Mouse (Mus musculus) Muller cell, postnatal 12 days (primary cell): Measurements from ENCODE around the gene Cox16.
"Not testable (repeated sequence)": the region's sequence is repeated elsewhere in the genome, so short reads cannot be mapped to it uniquely, and the experiment has no call there.

Source experiments
- DNase-seq: peaks from one replicate; pipeline ENCODE4 v3.0.0-alpha.2; 2015; ENCODE audit errors: inconsistent ontology term

Gene Cox16

DNA sequence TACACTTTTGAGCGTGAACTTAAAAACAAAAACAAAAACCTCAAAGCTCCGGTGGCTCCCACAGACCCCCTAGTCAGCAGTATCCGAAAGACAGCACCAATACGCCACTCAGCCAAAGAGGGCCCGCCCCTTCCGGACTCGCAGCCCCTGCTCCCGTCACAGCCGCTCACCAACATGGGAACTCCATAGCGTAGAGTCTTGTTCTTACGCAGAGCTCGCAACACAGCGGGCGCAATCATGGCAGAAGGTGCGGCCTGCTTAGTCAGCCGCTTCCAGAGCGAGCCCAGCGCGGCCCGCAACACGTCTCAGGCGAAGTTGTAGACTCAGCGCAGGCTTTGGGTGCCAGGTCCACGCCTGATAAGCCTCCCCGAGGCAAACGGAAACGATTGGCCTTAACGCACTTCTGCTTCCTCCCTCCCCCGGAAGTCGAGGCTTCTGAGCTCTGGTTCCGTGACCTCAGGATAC is at the start of gene Cox16:
Gene Cox16 (minus strand): TSS at position 401 of the 465 bp plus-strand sequence.
- peak; percentile 91 for DNase-seq

DNA sequence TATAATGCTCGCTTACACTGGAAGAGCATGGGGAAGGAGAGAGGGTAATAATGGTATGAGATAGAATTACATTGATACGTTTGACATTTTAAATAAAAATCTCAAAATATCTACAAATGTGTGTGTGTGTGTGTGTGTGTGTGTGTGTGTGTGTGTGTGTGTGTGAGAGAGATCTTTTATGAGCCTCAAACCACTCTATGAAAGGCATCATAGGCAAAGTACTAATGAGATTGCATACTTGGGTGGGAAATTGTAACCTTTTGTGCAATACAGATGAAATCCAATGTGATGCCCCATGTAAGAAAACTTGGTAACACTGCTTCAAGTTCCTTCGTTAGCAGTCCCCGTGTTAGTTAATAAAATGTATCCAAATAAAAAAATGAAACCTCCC is 48.1 kb upstream of the Cox16 start:
- no peak for DNase-seq

DNA sequence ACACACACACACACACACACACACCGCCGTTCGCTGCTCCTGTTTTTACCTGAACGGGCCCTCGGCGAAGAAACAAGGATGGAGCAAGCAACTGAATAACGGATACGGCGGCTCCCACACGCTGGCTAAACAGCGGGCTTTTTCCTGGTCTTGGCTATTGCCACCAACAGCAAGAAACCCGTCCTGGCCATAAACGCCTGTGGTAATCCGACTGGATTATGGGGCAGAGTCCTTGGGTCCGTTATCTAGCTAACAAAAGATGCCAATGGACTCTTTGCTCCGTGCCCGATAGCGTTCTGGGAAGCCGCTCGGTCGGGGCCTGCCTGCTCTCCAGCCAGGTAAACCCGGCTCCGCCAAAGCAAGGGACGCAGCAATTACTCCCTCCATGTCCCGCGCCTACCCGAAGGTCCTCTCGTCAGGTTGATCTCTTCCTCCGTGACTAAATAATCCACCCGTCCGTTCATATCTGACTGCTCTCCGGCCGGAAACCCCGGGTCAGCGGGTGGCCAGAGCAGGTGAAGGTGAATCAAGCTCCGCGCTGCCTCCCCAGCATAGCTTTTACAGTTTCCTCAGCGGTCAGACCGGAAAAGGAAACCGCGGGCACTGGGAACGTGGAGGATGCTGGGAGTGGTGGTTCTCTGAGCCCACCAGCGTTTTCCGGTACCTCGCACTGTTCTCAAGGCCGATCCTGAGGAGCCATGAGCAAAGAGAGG is 47.5 kb upstream of the Cox16 start, which contains the start of the genes Gm20498 and Synj2bp:
Gene Gm20498 (minus strand): TSS at position 590 of the 713 bp plus-strand sequence.
Gene Synj2bp (minus strand): TSS at position 596 of the 713 bp plus-strand sequence.
- peak; percentile 86 for DNase-seq

DNA sequence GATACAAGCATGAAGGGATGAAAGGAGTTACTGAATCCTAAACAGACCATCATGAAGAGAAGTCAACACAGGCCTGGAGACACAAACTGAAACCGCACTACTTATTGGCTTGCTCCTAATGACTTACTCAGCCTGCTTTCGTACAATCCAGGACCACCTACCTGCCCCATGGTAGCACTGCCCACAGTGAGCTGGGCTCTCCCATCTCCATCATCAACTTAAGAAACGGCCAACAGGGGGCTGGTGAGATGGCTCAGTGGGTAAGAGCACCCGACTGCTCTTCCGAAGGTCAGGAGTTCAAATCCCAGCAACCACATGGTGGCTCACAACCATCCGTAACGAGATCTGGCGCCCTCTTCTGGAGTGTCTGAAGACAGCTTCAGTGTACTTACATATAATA is 45.7 kb upstream of the Cox16 start:
- not testable (repeated sequence) for DNase-seq

DNA sequence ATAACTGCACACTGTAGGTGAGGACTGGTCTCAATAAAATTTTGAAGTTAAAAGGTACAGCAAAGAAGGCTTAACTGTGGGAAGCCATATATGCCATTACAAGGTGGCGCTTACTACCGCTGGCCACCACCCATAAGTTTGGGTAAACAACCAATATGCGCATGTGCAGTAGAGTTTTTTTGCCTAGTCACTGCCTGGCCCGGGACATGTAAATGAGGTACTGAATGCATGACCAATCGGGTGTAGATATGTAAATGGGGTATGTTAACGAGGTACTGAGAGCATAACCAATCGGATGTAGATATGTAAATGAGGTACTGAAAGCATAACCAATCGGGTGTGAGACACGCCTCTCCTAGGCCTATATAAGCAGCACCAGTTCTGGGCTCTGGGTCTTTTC is 12.0 kb upstream of the Cox16 start:
- DNase-seq, result not testable (repeated sequence)

DNA sequence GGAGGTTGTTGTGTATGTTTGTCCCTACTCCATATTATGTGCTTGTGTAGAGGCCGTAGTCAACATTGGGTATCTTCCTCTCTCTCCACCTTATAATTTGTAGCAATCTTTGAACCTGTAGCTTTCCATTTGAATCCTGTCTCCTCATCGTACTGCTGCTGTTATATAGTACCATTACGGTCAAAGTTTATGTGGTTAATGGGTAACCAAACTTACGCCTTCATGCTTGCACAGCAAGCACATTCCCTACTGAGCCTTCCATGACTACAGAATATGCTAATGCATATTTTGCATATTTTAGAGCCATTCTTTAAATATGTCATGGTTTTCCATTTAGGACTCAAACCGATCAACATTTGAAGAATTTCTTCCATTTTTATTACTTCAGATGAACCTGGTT is 5.6 kb upstream of the Cox16 start:
- no peak for DNase-seq

DNA sequence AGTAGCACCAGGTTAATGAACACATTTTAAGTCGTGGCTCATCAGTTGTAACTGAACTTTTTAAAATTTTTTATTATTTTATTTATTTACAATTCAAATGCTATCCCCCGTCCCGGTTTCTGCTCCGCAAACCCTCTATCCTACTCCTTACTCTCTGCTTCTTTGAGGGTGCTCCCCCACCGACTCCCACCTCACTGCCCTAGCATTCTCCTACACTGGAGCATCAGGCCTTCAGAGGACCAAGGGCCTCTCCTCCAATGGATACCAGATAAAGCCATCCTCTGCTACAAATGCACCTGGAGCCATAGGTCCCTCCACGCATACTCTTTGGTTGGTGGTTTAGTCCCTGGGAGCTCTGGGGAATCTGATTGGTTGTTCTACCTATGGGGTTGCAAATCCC is 384 bp upstream of the Cox16 start:
- DNase-seq, result no peak

DNA sequence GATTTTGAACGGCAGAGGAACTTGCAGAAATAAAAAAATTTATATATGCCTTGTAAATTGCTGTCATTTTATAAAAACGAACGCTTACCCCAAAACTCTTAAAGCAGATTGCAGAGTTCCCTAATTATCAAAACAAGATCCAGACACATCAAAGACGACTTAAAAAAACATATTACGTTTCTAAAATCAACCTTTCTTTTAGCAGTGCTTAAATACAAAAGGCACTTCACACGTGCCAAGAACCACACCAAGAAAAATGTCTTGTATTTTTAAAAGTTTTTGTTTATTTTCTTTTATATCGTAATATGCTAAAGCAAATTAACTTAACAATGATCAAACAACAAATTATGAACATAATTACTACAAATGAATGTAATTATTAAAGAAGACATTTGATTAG is 715 bp downstream of the Cox16 start:
- DNase-seq, result peak; percentile 6

DNA sequence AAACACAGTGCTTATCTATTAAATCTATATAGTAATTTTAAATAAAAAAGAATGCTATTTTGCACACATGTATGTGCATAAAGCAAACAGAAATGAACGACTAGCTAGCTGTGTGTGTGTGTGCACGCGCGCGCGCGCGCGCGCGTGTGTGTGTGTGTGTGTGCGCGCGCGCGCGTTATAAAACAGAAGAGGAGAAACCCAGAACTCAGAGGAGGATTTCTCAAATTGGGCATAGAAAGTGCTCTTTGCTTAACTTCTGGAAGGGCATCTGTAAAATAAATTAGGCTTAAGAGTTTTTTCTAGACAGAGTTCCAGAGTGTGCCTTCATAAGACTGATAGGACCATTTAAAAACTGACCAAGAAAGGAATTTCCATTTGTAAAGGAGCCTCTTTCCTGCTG is 1.3 kb downstream of the Cox16 start:
- peak; percentile 72 for DNase-seq

DNA sequence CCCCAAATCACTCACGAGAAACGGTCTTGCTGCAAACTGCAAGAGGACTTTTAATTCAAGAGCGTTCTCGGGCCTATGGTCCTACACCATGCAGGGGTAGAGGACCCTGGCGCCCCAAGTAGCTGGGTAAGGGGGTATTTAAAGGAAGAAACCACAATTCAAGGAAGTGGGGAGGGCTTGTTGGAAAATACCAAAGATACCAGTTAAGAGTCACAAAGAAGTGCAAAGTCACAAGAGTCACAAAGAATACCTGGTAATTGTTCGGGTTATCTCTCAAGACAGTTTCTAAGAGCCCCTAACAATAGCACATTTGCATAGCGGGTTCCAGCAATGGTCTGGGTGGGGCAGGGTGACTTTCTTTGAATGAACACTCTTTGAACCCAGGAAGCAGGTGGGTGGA is 25.9 kb downstream of the Cox16 start:
- not testable (repeated sequence) for DNase-seq

DNA sequence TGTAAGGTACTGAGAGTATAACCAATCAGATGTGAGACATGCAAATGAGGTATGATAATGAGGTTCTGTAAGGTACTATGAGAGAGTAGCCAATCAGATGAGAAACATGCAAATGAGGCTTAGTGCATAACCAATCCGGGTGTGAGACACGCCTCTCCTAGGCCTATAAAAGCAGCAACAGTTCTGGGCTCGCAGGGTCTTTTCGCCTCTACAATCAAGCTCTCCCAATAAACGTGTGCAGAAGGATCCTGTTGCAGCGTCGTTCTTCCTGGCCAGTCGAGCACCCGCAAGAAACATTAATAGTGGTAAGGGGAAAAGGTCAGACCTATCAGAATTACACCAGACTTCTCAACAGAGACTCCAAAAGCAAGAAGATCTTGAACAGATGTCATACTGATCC is 45.9 kb downstream of the Cox16 start:
- DNase-seq, result not testable (repeated sequence)

DNA sequence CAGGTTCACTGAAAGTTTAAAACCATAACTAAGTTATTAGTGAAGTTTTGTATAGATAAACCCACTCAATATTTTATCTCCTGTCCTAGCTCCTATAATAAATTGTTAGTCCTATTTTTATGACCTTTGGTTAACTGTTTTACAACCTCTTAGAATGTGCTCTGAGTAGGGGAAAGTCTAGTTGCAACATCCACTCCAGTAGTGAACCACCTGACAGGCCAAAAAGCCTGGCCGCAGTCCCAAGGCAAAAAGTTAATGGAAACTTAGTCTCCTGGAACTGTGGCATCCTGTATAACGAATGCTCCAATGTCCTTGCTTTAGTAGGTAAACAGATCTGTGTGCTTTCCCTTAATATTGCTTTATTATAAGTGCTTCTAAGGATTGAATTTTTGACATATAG is 50.1 kb downstream of the Cox16 start:
- not testable (repeated sequence) for DNase-seq

DNA sequence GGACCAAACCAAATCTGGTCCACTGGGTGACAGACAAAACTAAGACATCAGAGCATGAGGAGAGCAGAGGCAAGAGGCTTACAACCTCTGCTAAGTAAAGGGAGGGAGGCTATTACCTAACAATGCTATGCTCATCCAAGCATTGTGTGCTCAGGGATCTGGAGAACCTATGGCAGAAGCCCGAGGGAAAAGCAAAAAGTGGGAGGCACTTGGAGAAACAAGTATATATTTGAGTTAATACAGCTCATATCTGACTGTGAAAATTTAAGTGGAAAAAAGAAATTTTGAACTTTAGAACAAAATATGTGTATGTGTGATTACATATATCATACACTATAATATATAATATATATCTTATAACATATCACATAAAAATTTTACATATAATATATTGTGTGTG is 63.1 kb downstream of the Cox16 start, which contains the start of gene Adam4:
Gene Adam4 (minus strand): TSS at position 101 of the 400 bp plus-strand sequence.
- DNase-seq, result no peak

DNA sequence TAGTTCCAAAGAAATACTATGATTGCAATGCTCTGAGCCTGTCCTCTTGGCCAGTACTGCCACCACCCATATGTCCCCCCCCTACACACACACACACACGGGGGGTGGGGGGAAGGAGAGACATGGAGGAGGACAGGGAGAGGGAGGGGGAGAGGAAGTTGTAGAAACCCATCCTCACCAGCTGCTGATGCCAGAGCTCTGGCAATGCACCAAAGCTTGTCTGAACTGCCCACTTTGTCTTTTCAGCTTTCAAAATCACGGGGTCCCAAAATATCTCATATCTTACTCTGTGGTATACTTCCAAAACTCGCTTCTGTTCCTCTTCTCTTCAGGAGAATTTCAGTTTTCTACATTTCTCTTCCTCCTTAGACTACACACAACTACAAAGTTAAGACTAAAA is 71.7 kb downstream of the Cox16 start:
- DNase-seq, result no peak

DNA sequence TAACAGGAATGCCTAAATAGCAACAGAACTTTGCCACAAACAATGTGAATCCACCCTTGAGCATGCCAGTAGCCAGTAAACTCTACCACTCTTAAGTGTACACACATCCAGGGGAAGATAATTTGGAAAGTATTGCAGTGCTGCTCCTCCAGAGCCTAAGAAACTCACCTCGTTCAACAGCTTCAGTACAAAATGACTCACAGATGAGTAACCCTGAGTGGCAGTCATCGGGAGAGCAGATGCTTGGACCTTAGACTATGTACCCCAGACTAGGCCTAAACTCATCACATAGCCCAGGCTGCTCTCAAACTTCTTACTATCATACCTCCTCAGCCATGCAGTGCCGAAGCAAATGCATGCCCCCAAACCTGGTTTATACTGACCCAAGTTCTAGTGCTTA is 76.0 kb downstream of the Cox16 start:
- DNase-seq, result no peak

DNA sequence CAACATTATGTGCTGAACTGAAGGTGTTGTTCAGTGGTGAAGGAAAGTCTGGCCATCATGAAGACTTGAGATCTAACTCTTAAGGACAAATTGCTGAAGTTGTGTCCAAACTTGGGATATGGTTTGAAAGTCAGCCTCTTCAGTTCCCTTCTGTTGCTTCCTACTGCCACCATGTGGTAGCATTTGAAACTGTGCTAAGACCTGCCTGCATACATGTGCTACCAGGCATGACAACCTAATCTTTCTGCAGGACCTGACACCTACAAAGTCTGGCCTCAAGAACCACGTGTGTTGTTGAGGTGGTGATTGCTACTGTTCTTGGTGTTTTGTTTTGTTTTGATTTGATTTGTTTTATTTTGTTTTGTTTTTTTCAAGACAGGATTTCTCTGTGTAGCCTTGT is 82.7 kb downstream of the Cox16 start:
- DNase-seq, result peak; percentile 6

DNA sequence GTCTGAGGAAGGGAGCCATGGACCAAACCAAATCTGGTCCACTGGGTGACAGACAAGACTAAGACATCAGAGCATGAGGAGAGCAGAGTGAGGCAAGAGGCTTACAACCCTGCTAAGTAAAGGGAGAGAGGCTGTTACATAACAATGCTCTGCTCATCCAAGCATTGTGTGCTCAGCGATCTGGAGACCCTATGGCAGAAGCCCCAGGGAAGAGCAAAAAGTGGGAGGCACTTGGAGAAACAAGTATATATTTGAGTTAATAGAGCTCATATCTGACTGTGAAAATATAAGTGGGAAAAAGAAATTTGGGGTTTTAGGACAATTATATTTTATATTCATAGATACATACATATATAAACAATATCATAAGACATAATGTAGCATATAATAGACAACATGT is 105.6 kb downstream of the Cox16 start, which contains the start of gene Gm4787:
Gene Gm4787 (minus strand): TSS at position 101 of the 400 bp plus-strand sequence.
- DNase-seq, result not testable (repeated sequence)

DNA sequence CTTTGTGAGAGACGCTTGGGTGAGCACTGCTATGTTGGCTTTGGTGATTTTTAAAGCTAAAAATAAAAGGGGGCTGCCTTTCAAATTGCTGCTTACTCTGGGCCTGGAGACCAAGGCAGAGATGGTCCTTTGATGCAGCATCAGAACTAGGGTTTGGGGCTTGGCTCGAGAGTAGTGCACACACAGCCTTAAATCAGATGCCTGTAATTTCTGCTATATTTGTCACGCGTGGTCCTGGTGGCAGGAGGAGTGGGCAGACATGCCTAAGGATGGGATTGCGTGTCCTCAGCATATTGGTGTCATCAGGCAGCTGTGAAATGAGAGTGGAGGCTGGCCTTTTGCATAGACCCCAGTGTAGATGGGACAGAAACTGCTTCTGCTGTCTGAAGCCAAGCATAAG is 151.1 kb downstream of the Cox16 start:
- no peak for DNase-seq

DNA sequence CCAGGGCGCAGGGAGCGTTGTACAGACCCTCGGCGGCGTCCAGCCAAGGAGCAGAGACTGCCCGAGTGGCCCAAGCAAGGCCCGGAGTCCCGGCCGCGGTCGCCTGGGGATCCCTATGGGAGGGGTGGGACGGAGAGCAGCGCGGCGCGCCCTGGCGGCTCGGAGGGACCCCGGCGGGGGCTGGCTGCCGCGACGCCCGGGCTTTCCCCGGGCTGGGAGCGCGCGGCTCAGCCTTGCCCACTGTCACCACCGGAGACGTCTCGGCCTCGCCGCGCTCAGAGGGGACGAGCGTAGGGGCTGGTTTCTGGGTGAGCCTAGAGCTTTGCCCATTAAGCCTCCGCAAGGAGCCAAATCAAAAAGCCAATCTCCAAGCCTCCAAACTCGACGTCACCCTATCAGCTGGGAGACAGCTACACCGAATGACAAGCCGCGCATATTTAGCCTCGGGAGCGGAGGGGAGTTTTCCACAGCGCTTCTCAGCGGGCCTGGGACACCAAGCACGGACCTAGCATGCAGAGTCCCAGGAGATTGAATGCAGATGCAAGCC is 152.0 kb downstream of the Cox16 start, which contains the start of gene Slc8a3:
Gene Slc8a3 (minus strand): TSS at position 306 of the 547 bp plus-strand sequence.
- peak; percentile 57 for DNase-seq

DNA sequence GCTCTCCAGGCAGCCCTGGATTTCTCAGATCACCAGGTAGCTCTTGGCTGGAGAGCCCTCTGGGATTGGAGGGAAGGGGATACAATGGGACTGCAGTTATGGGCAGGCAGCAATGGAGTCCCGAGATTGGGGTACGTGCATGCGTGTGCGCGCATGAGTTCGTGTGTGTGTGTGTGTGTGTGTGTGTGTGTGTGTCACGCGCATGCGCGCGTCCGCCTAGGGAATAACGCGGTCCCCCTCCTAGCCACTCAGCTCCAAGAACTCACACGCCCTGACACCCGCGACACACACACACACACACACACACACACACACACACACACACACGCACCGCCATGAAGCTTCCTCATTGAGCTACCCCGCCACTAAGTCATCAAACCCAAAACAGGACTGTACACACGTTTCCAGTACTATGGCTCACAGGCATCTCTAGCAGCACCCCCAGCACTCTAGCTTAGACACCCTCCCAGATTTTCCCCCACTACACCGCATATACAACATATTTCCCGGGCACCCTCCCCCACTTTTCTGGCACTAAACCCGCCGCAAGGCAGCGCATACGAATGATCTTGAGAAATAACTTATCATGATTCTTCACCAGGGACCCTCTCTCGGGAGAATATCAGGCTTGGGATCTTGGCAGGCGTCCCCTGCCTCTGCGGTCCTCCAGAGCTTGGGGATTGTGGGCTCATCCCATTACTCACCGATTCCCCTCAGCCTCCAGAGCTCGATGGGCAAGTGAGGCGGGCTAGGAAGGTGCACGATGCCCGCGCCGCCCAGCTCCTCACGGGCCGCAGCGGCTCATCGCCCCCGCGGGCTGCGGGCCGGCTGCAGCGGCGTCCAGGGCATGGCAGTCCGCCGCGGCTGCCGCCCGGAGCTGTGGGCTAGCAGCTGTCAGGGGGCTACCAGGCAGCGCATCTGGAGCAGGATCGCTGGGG is 152.7 kb downstream of the Cox16 start:
- DNase-seq, result peak; percentile 30

DNA sequence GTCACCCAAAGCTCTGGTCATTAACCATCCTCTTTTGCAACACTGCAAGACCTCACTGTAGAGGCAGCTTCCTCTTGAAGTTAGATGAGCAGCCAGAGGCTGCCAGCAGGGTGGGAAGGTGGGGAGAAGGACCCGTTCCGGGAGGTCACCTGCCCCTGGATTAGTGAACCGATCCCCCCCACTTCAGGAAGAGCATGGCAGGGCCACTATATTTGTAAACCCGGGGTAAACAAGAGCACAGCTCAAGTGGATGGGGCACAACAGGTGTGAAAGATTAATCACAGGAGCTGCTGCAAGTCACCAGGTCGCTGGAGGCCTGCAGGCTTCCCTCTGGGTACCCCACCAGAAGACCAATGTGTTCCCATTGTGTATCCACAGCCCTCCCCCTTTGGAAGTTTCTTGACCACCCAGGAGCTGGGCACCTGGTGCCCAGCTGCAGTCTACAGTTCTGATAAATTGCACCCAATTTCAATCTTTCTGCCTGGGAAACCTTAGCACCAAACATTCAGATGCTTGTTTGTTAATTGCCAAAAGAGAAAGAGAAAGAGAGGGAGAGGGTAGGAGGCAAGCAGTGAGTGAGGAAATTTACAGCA is 153.8 kb downstream of the Cox16 start:
- no peak for DNase-seq

DNA sequence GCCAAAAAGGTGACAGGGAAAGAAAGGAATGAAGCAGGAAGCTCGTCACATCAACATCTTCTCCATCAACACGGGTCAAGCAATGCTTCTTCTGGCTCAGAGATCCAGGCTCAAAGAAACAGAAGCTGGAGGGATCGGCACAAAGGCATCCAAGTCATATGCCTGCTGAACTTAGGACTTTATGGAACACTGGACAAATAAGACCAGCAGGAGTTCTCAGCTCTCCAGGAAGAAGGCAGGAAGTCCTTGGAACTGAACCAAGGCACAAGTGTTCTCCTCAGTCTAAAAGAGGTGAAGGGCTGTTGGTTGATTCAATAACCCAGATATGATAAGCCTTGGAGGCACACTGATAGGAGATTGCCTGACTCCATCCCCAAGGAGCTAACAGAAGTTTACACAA is 159.9 kb downstream of the Cox16 start:
- no peak for DNase-seq
